ENCODE assay signal across 12 mouse cellular contexts in the genomic region with DNA sequence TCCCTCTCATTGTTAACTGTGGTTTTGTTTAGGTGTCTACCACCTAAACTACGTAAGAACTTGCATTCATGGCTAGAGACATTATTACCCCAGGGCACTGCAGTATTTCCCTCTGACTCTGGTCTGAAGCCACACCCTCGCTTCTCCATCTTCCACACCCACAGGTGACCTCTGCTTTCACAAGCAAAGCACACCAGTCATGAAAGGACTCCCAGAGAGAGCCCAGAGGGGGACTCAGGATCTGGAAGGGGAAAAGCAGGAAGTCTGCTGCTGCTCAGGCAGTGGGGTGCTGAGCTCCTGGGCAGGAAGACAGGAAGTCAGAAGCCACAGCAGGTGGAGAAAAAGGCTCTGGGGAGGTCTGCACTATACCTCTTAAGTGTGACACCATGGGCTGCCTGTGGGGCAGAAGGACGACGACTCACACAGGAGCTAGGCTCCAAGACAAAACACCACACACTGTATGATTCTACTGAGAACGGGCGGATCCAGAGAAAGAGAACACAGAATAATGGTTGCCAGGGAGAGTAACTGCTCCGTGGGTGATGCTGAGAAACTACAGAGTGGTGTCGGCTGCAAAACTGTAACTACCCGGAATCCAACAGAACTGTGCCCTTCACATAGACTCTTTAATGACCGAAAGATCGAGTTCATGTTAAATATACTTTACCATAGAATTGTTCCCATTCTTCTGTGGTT.
DNase-seq lines count a peak whose midpoint lies in the region; ATAC-seq and TF ChIP-seq lines count a peak whose summit lies in the region.
"Had no signal": no experiment of that assay in that cellular context is flagged by ENCODE, and none has a peak within 500 bp of the region (broad histone marks: within the 10 kb centered on the region; RNA-seq: fewer than 3 reads in every experiment).

No protein-coding gene starts in this region.

- TF ChIP-seq EP300 in liver, postnatal 0 days (IDR thresholded peaks at IDR 0.05; ENCODE audit: low read depth): no peak

- DNase-seq in gastrocnemius, adult 2 months: no peak
- no peak for DNase-seq in gastrocnemius, postnatal 14 days
- peak; percentile 51 to 53 for DNase-seq in right cerebral cortex, adult 2 months (ENCODE audit: low spot score in 2 of 2)
- no peak for DNase-seq in right cerebral cortex, adult 18-20 months
- no peak for DNase-seq in gastrocnemius, postnatal 10 days
- DNase-seq in liver, postnatal 0 days: no peak
- DNase-seq: lung, embryonic 14.5 days had no signal

- peak overlapping the region; percentile 88 for H3K27ac ChIP-seq in gastrocnemius, adult 2 months
- H3K27ac ChIP-seq in small intestine, adult 2 months (ENCODE audit: insufficient read depth, low read depth, low read length): 0 out of 2 replicates have a peak overlapping the region, but pooled peaks have one; percentile 12
- H3K27ac ChIP-seq in liver, postnatal 0 days (ENCODE audit: low read depth): no peak overlapping the region
- H3K27ac ChIP-seq: forebrain, embryonic 10.5 days; midbrain, embryonic 10.5 days had no signal

- no peaks in the 10 kb centered on the region for H3K27me3 ChIP-seq in small intestine, adult 2 months (ENCODE audit: control insufficient read depth, insufficient read depth, low read length)
- no peaks in the 10 kb centered on the region for H3K27me3 ChIP-seq in liver, postnatal 0 days (ENCODE audit: insufficient read depth, low read length)
- H3K27me3 ChIP-seq: heart, embryonic 12.5 days had no signal

- peaks cover 31% of the 10 kb centered on the region for H3K4me1 ChIP-seq in small intestine, adult 2 months (ENCODE audit: control insufficient read depth, insufficient read depth, insufficient read length, low read length)
- peaks cover 18% of the 10 kb centered on the region for H3K4me1 ChIP-seq in liver, postnatal 0 days (ENCODE audit: insufficient read depth)
- H3K4me1 ChIP-seq: heart, embryonic 12.5 days; midbrain, embryonic 10.5 days had no signal

- TF ChIP-seq POLR2A in small intestine, adult 2 months (IDR thresholded peaks at IDR 0.05; ENCODE audit: low read depth, low read length): no peak

- H3K9me3 ChIP-seq in liver, postnatal 0 days (ENCODE audit: low read length): no peaks in the 10 kb centered on the region
- H3K9me3 ChIP-seq: forebrain, embryonic 10.5 days; heart, embryonic 12.5 days; midbrain, embryonic 10.5 days had no signal

- ATAC-seq in granulocyte monocyte progenitor cell, adult 5-6 weeks (replicated peaks; ENCODE audit: poor library complexity, severe bottlenecking): peak; percentile 49
- ATAC-seq in liver, postnatal 0 days: no peak

- 60% methylated on average over 11 of the region's 11 CpGs for WGBS in small intestine, adult 2 months
- WGBS in liver, postnatal 0 days (ENCODE audit: insufficient replicate concordance): 49% methylated on average over 11 of the region's 11 CpGs

- intact Hi-C loops in gastrocnemius, adult 2 months (cut with DNase I): no loop called here
- intact Hi-C loops in gastrocnemius, postnatal 14 days (cut with DNase I; ENCODE audit: low total_unique reads): no loop called here

- H3K9ac ChIP-seq in liver, postnatal 0 days (replicated peaks): no peak overlapping the region
- H3K9ac ChIP-seq: heart, embryonic 12.5 days; lung, embryonic 14.5 days had no signal

- H3K4me2 ChIP-seq in liver, postnatal 0 days (ENCODE audit: low read depth, low read length): no peak overlapping the region
- H3K4me2 ChIP-seq: heart, embryonic 12.5 days; lung, embryonic 14.5 days had no signal

- TF ChIP-seq CTCF in gastrocnemius, adult 2 months (IDR thresholded peaks at IDR 0.05): no peak
- no peak for TF ChIP-seq CTCF in small intestine, adult 2 months (IDR thresholded peaks at IDR 0.05; ENCODE audit: extremely low read depth, insufficient read length, insufficient replicate concordance, low read depth, low read length)
- TF ChIP-seq CTCF in liver, postnatal 0 days (IDR thresholded peaks at IDR 0.05; ENCODE audit: low read depth): no peak

- H3K36me3 ChIP-seq in small intestine, adult 2 months (ENCODE audit: control insufficient read depth, insufficient read depth, low read length): no peaks in the 10 kb centered on the region
- H3K36me3 ChIP-seq in liver, postnatal 0 days (replicated peaks; ENCODE audit: insufficient read depth, low read length): no peaks in the 10 kb centered on the region
- H3K36me3 ChIP-seq: forebrain, embryonic 10.5 days; heart, embryonic 12.5 days; midbrain, embryonic 10.5 days had no signal

- H3K4me3 ChIP-seq in gastrocnemius, adult 2 months: no peak overlapping the region
- no peak overlapping the region for H3K4me3 ChIP-seq in small intestine, adult 2 months (ENCODE audit: low read depth, low read length)
- no peak overlapping the region for H3K4me3 ChIP-seq in liver, postnatal 0 days (ENCODE audit: low read depth, low read length)
- H3K4me3 ChIP-seq: forebrain, embryonic 10.5 days; heart, embryonic 12.5 days; midbrain, embryonic 10.5 days had no signal

Comparison
In these comparisons a context has a peak if more than half of its experiments do, and no peak if none do; other contexts are left out.
1. DNase-seq: peak in right cerebral cortex, adult 2 months (2 of 2); none in gastrocnemius, adult 2 months (single experiment), gastrocnemius, postnatal 14 days (single experiment), right cerebral cortex, adult 18-20 months (single experiment), gastrocnemius, postnatal 10 days (single experiment) and liver, postnatal 0 days (single experiment).